Mouse (Mus musculus): ENCODE measurements around the gene Slc22a4. TPM values are rescaled to one million over a fixed set of nuclear protein-coding genes. Genes with fewer than 3 reads are reported as not detected.
"Not testable (repeated sequence)": the region's sequence is repeated elsewhere in the genome, so short reads cannot be mapped to it uniquely, and the experiment has no call there.

The Slc22a4 gene
- total RNA-seq, 2 experiments from 2014 or later = 4.3 to 5.3 TPM

DNA sequence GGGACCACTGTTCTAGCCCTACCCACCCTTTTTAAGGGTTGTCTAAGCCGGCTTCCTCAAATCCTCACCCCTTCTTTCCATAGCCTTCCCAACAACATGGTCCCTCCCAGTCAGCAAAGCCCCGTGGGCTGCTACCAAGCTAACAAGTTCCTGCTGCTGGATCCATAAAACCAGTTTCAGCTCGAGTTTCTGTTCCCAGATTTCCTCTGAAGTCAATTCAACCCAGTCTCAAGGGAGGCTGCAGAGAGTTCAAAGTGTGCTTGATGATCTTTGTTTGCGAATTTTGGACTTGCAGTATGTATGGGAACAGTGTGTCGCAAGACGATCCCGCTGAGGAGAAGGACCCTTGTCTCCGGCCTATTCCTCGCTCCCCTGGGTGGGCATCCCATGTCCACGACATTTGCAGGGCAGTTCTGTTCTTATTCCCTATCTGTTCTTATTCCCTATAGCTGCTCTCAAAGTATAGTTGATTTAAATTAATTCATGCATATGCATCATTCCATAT is 19.4 kb downstream of the Slc22a4 start:
- intact Hi-C loops (cut with DNase I) = no loop called here
- no peak for DNase-seq (ENCODE audit: low spot score in 2 of 2)

DNA sequence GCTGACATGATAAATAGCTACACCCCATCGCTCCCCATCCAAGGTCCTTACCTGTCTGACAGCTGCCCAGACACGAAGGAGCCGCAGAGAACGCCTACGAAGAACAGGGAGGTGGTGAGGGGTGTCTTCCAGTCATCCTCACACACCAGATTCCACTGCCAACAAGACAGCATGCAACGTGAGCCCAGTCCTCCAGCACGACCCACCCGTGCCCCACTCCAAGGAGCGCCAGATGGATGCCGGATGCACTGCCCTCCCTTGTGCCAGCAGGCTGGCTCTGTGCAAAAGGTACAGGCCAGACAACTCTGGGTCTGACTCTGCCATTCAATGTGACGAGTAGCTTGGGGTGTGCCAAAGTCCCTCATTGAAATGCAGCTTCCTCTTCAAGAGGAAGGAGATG is 20.2 kb downstream of the Slc22a4 start:
- peak in 1 of 2 experiments; percentile 22 for DNase-seq (ENCODE audit: low spot score in 2 of 2)
- intact Hi-C loops (cut with DNase I) = no loop called here

DNA sequence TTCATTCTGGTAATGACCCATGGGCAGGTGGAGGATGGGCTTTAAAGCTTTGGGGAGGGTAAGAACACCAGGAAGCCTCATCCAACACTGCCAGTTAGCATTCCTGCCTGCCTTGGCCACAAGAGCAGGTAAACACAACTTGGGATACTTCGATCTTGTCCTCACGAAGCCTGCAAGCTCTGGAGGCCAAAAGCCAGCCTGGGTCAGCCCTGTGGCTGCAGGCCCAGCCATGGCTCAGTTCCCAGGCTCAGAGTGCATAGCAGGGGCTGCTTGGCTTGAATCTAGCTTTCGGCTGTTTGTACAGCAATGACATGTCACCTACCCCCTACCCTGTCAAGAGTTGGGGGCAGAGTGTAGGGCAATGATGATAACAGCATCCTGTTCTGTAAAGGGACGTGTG is 21.0 kb downstream of the Slc22a4 start:
- DNase-seq (ENCODE audit: low spot score in 2 of 2) = no peak
- intact Hi-C loops (cut with DNase I) = no loop called here

DNA sequence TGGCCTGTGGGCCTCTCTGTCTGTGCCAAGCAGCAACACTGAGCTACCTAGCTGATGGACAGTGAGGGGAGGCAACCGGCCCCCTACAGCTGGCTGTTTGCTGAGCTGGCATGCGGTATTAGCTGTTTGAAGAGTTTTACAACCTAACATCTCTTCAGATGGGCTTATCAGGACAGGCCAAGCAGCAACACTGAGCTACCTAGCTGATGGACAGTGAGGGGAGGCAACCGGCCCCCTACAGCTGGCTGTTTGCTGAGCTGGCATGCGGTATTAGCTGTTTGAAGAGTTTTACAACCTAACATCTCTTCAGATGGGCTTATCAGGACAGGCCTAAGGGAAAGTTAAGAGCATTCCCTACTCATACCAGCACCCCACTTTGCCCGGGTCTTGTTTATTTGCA is 21.5 kb downstream of the Slc22a4 start:
- intact Hi-C loops (cut with DNase I) = not testable (repeated sequence)

DNA sequence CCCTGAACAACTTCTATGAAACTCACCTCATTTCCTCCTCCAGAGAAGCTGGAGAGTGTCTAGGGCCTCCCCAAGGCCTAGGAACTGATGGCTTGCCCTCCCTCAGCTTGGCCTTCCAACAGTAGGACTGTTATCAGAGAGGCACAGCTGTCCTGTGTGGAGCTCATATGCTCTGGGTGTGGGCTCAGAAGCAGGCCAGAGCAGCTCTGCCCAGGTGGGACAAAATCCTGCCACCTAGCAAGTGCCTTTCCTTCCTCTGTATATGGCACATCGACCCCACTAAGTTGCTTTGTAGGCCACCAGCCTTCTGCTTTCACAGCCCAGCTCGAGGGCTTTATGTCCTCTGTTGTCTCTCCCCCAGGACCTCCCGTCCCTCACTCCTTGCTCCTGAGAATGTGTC is 23.2 kb downstream of the Slc22a4 start:
- intact Hi-C loops (cut with DNase I) = no loop called here
- no peak for DNase-seq (ENCODE audit: low spot score in 2 of 2)

More for the DNA sequence above, 21.5 kb downstream of the Slc22a4 start:
- DNase-seq (ENCODE audit: low spot score in 2 of 2) = not testable (repeated sequence)

DNA sequence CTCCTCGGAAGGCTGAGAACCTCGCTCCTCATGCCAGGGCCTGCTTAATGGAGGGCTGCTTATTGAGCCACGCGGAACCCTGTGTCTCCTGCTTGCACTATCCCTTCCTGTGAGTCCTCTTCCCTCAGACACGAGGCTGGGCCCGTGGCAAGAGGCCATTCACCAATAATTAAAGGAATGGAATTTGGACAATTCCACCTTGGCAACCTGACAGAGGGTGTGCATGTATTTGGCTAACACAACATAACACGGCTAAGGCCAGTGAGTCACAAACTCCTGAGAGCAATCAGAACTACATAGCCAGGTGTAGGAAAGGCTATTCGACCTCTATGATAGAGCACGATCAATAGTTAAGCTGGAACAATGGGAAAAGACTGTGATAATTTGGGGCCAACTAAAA is 23.7 kb downstream of the Slc22a4 start:
- intact Hi-C loops (cut with DNase I) = no loop called here
- DNase-seq (ENCODE audit: low spot score in 2 of 2) = no peak

DNA sequence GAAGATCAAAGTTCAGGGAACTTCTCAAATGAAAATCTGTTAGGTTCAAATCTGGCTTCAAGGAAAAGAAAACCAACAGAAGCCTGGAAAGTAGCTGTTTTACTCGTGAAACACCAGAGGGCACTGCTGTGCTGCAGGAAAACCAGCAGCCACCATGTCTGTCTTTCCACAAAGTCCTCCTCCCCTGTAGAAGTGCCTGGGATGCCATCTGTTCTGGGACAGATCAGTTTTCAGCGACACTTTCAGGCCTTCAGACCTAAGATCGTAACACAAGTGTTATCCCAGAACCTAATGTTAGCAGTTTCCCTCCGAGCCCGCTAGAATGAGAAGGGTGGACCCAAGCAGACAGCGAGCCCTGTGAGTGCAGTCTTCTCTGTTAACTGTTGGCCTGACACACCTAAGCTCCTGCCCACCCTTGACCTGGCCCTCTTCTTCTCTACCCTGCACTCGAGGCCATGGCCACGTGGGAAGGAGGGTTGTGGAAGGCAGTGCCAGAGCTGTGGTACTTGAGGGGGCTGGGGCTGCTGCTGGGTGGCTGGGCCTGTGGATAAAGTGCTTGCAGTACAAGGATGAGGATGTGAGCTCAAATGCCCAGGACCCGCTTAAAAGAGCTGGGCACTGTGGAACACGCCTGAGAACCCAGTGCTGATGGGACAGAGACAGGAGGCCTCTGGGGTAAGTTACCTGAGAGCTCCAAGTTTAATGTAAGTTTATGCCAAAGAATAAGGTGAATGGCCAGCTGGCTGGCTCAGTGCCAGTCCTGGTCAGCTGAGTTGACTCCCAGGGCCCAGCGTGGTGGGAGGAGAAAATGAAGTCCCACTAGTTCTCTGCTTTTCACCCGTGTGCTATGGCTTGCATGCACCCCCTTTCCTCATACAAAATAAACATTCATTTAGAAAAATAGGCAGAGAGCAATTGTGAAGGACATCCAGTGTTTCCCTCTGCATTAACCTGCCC is 24.9 kb downstream of the Slc22a4 start:
- intact Hi-C loops (cut with DNase I) = loop anchor here (1.0 kb wide), 3 partner anchors 51 to 254 kb away; no protein-coding TSS in a partner anchor
- DNase-seq (ENCODE audit: low spot score in 2 of 2) = peak; percentile 36 to 51

DNA sequence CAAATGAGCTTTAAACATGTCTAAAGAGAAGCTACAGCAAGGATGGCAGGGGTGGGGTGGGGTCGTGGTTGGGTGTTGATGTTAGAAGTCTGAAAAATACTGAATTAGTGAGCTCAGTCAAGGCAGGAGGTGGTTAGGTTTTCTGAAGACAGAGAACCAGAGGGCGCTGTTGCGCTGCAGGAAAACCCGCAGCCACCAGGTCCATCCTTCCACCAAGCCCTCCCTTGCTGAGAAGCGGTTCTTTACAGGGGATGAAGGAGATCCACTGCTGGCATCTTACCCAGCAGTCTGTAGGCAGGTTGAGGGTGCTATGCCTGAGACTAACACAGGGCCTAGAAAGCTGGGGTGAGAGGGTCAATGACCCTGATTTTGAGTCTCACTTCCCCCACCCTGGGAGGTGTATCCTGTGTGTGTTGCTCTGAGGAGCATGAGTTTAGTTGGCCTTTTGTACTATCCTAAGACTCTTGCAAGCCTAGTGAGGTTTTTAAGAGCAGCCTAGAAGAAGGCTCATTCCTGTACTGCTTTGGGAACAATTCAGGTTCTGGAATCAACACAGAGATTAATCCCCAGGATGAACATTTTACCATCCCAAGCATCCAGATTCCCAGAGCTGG is 25.6 kb downstream of the Slc22a4 start:
- intact Hi-C loops (cut with DNase I) = loop anchor here (1.0 kb wide), 3 partner anchors 52 to 255 kb away; no protein-coding TSS in a partner anchor
- DNase-seq (ENCODE audit: low spot score in 2 of 2) = peak; percentile 64 to 65

DNA sequence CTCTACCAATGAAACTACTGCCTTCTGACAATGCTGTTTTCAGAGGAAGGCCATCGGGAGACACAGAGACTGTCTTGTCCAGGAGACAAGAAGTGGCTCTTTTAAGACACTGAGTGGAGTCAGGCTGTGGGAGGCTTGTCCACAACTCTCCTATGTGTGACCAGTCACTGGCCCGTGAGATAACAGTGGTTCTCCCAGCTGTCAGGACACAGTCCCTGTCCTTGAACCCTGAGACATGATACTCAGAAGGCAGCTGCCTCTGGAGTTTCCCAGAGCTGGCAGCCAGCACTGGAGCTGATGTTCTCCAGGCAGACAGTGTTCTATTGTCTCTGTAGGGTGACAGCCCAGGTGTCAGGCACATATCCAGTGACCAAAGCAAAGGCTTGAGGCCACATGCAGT is 30.2 kb downstream of the Slc22a4 start:
- DNase-seq (ENCODE audit: low spot score in 2 of 2) = no peak
- intact Hi-C loops (cut with DNase I) = no loop called here

DNA sequence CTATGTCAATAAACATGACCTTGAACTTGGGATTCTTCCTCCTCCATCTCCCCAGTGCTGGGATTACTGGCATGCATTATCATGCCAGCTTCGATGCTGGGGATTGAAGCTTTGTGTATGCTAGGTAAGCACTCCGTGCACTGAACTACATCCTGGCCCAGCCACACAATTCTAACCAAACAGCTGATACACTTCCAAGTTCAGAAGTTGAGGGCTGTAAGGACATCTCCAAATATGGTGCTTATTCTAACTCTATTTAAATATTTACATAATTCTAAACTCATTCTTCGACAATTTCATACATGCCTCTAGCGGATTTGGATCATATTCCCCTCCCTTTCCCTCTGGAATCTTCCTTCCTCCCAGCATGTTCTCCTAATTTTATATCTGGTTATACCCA is 35.6 kb downstream of the Slc22a4 start:
- no peak for DNase-seq (ENCODE audit: low spot score in 2 of 2)
- intact Hi-C loops (cut with DNase I) = no loop called here

DNA sequence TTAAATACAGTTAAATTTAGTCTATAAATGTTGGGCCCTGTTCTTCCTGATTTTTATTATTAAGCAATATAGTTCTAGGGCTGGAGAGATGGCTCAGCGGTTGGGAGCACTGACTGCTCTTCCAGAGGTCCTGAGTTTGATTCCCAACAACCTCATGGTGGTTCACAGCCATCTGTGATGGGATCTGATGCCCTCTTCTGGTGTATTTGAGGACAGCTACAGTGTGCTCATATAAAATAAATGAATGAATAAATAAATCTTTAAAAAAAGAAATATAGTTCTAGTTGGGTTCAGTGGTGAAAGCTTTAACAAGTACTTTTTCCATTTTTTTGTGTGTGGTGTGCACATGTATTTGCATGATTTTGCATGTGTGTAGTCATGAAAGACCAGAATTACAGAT is 38.7 kb downstream of the Slc22a4 start:
- intact Hi-C loops (cut with DNase I) = no loop called here
- no peak for DNase-seq (ENCODE audit: low spot score in 2 of 2)

DNA sequence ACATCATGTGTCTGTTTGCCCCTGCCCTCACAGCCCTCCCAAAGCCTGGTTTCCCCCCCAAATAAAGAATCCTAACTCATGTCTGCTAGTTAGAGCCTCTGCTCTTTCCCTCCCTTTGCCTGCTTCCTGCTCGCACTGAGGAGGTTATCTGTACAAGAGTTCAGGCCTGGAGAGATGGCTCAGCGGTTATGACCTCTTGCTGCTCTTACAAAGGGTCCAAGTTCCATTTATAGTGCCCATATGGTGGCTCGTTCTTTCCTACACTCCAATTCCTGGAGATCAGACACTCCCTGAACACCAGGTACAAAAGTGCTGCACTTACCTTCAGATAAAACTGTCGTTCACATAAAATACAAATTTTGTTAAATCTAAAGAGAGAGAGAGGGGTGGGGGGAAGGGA is 39.8 kb downstream of the Slc22a4 start:
- intact Hi-C loops (cut with DNase I) = no loop called here
- no peak for DNase-seq (ENCODE audit: low spot score in 2 of 2)

DNA sequence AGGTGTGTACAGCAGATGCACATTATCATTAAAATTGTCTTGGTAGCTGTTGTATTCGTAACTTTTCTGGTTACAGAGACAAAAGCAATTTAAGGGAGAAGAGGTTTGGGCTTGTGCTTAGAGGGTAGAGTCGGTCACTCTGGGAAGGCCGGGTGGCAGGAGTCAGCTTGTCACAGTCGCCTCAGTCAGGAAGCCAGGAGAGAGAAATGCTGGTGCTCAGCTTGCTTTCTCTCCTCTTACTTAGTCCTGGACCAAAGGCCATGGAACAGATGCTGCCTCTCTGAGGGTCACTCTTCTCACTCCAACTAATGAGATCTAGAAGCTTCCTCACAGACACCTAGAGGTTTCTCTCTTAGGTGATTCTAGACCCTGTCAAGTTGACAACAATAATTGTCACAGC is 46.5 kb downstream of the Slc22a4 start:
- intact Hi-C loops (cut with DNase I) = no loop called here
- DNase-seq (ENCODE audit: low spot score in 2 of 2) = no peak

DNA sequence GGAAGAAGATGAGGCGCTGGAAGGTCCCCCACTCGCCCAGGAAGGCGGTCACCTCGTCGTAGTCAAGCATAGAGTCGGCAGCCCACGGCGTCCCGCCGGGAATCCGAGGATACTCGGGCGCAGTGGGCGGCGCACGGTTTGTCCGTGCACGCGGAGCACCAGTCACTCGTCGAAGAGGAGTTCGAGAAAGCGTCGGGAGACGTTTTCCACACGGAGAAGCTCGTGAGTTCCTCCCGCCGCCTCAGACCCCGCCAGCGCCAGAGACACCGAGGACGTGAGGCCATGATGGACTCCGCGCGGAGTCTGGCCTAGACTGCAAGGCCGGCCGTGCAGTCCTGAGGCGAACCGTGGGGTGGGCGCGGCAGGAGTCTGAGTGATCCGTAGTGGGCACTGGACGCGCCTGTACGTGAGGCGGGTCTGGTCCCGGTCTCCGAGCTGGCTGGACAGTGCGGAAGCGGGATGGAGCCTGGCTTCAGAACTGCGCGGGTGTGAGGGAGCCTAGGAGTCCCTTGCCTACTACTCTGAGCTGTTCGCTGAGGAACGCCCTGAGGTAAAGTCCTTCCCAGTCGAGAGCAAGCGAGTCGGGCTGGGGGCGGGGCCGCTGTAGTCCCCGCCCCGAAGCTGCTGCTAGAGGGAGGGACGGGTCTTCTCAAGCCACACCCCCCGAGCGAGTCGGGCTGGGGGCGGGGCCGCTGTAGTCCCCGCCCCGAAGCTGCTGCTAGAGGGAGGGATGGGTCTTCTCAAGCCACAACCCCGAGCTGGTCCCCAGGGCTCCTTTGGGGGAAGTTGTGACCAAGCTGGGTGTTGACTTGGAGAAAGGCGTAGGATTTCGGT is 47.9 kb downstream of the Slc22a4 start, which contains the start of gene Slc22a21:
Gene Slc22a21 (minus strand): TSS at position 545 of the 834 bp plus-strand sequence.
- intact Hi-C loops (cut with DNase I) = no loop called here
- peak; percentile 18 to 24 for DNase-seq (ENCODE audit: low spot score in 2 of 2)

DNA sequence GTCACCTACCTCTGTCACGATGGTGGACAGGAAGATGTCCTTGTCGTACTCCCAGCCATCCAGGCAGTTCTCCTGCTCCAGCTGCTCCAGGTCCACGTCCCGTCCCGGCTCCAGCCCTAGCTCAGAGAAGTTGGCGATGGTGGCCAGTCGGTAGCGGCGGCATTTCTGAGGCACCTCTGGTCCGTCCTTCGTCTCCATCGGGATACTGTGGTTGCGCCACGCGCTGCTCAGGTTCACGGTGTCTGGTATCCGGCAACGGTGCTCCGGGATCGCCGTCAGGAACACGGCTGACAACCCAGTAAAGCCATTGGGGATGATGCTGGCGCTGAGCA is 48.5 kb downstream of the Slc22a4 start:
- intact Hi-C loops (cut with DNase I); DNase-seq (ENCODE audit: low spot score in 2 of 2): not testable (repeated sequence)

DNA sequence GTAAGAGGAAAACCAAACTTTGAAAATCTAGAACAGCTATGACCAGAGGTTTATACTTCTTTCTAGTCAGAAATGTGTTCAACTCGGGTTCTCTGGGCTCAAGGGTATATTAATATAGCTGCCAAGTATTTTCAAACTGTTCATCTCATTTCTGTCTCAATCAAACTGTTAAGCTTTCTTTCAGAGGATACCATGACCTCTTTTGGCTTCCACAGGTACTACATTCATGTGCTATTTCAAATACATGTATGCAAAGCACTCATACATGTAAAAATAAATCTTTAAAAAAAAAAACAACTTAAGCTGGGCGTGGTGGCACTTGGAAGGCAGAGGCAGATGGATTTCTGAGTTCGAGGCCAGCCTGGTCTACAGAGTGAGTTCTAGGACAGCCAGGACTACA is 50.2 kb downstream of the Slc22a4 start:
- intact Hi-C loops (cut with DNase I) = no loop called here
- no peak for DNase-seq (ENCODE audit: low spot score in 2 of 2)

DNA sequence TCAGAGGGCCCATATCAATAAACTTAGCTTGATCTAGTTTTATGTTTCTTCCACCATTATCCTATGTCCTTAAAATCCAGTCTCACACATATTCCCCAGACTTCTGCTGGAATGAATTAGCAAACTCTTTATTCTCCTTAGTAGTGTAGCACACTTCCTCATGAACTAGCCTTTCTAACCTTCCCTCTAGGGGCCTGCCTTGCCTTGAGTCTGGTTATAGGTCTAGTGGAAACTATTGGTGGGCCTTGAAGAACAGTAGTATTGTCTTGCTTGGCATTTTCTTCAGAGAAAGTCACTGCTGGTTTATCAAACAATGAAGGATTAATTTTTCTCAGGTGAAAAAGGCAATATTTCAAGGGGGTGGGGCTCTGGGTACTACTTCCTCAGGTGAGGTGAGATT is 52.3 kb downstream of the Slc22a4 start:
- intact Hi-C loops (cut with DNase I) = no loop called here
- DNase-seq (ENCODE audit: low spot score in 2 of 2) = no peak

DNA sequence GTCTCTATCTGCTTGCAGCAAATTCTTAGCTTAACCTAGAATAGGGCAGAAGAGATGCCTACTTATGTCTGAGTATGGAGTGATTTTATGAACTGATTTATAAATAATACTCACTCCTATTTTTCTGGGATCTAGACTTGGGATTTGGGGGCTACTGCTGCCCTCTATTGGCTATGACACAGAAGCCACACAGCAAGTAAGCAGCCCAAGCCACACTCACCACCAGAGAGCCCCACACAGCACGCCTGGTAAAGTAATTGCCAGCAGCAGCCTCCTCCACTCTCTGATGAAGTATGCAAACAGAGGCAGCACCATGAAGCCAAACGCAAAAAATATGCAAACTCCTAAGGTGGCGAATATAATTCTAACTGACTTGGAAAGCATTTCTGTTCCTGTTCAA is 68.9 kb downstream of the Slc22a4 start:
- no peak for DNase-seq (ENCODE audit: low spot score in 2 of 2)
- intact Hi-C loops (cut with DNase I) = no loop called here

DNA sequence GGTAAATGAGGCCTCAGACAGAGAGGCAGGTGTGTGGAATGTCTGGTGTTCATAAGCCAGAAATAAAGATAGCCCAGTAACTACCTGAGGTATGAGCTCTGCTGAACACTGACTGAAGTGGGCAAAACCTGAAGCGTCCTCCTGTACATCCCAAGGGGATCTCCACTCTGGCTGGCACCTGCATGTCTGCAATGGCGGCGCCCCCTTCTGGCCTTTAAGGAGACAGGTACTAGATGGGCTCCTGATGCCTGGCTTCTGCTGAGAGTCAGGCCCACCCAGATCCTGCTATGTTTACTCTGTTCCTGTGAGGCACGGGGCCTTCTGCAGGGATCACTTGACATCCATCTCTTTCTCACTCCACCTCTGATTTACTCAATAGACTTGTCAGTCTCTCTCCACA is 69.7 kb downstream of the Slc22a4 start:
- DNase-seq (ENCODE audit: low spot score in 2 of 2); intact Hi-C loops (cut with DNase I): not testable (repeated sequence)

DNA sequence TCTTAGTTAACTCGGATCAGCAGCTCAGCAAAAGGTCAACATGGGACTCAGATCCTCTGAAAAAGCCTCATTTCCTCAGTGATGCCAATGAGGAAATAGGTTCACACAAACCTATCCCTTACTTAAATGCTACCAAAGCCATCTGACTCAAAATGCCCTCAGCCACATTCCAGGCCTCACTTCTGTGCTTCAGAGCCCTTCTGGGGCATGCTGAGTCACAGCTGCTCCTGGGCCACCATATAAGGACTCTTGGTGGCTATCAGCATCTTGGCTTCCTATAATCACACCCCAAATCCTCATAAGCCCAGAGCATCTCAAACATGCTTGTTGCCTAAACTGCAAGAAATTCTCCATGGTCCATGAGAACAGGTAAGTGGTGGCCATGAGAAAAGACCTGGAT is 71.3 kb downstream of the Slc22a4 start:
- DNase-seq (ENCODE audit: low spot score in 2 of 2) = no peak
- intact Hi-C loops (cut with DNase I) = no loop called here
